Mouse (Mus musculus) midbrain, embryonic 16.5 days (tissue): ENCODE results near the gene H2-Q10. TPM values are rescaled to one million over a fixed set of nuclear protein-coding genes. Genes with fewer than 3 reads are reported as not detected.
A peak's percentile ranks its signal among the peaks of the same experiment; 100 is the strongest.
"Not testable (repeated sequence)": the region's sequence is repeated elsewhere in the genome, so short reads cannot be mapped to it uniquely, and the experiment has no call there.

Experiments
- ATAC-seq: fragments of 200-750 bp; cut with Nextera tagmentation; 2 replicates; pipeline ENCODE4 v1.8.0; 2017; ENCODE audit warnings: moderate TSS enrichment
- H3K27ac ChIP-seq: fragments of 300-500 bp; sonication (generic); 2 replicates; pipeline ENCODE4 v1.5.1; 2014; ENCODE audit warnings: mild to moderate bottlenecking, low read length, mixed read lengths
- H3K27me3 ChIP-seq: fragments of 300-500 bp; sonication (generic); 2 replicates; pipeline ENCODE4 v1.6.1; 2014; ENCODE audit warnings: low read depth, low read length, mixed read lengths; ENCODE audit not compliant: control insufficient read depth, insufficient read depth
- H3K36me3 ChIP-seq: fragments of 300-500 bp; sonication (generic); 2 replicates; pipeline ENCODE4 v1.6.1; 2014; ENCODE audit warnings: mild to moderate bottlenecking, low read length, moderate library complexity, mixed read lengths; ENCODE audit not compliant: control insufficient read depth, insufficient read depth
- H3K4me1 ChIP-seq: fragments of 300-500 bp; sonication (generic); 2 replicates; pipeline ENCODE4 v1.6.1; 2014; ENCODE audit warnings: mild to moderate bottlenecking, low read length, mixed read lengths; ENCODE audit not compliant: control insufficient read depth, insufficient read depth
- H3K4me2 ChIP-seq: fragments of 300-500 bp; sonication (generic); 2 replicates; pipeline ENCODE4 v1.6.1; 2014; ENCODE audit warnings: mild to moderate bottlenecking, low read length, mixed read lengths
- H3K4me3 ChIP-seq: fragments of 300-500 bp; sonication (generic); 2 replicates; pipeline ENCODE4 v1.5.1; 2014; ENCODE audit warnings: low read depth, mild to moderate bottlenecking, low read length, moderate library complexity, mixed read lengths
- H3K9ac ChIP-seq: fragments of 300-500 bp; sonication (generic); 2 replicates; pipeline ENCODE4 v1.6.1; 2014; ENCODE audit warnings: low read depth, low read length, mixed read lengths
- H3K9me3 ChIP-seq: fragments of 300-500 bp; sonication (generic); replicated peaks from 2 replicates; pipeline ENCODE4 v1.6.1; 2014; ENCODE audit warnings: mild to moderate bottlenecking, low read length, mixed read lengths; ENCODE audit not compliant: control insufficient read depth, poor library complexity, severe bottlenecking
- WGBS: fragments of 180-500 bp; shearing (Covaris S2); extraction: QIAGEN DNeasy Blood & Tissue Kit; methylation state at CpG from one replicate; pipeline ENCODE4 v1.1.7; 2014; 5-methylcytosine and 5-hydroxymethylcytosine counted together
- polyA plus RNA-seq: library from polyadenylated mRNA; unstranded; fragments of >200 nt; fragmentation: Nextera tagmentation; extraction: Ambion mirVana; gene quantifications from 2 replicates; pipeline ENCODE4 v1.2.1, GENCODE M21; 2015

H2-Q10 gene
- polyA plus RNA-seq, 1 experiment from 2014 or later, result 0.30 TPM

- H3K9me3 ChIP-seq, H3K4me2 ChIP-seq, H3K4me1 ChIP-seq, H3K36me3 ChIP-seq, H3K4me3 ChIP-seq, H3K27me3 ChIP-seq, H3K27ac ChIP-seq, ATAC-seq, H3K9ac ChIP-seq: not testable (repeated sequence)
- 87% methylated on average over 6 of the region's 6 CpGs for WGBS
These were observed 41.0 kb upstream of the H2-Q10 start for GRCm38 (mm10) chr17:35428883-35429282.

GRCm38 (mm10) chr17:35430671-35431070, 39.2 kb upstream of the H2-Q10 start:
- ATAC-seq, H3K36me3 ChIP-seq, H3K4me2 ChIP-seq, H3K27me3 ChIP-seq, H3K9me3 ChIP-seq, H3K9ac ChIP-seq, H3K27ac ChIP-seq, H3K4me1 ChIP-seq, H3K4me3 ChIP-seq: not testable (repeated sequence)
- 86% methylated on average over 6 of the region's 6 CpGs for WGBS

GRCm38 (mm10) chr17:35432167-35432566, 37.7 kb upstream of the H2-Q10 start:
- not testable (repeated sequence) for H3K4me3 ChIP-seq, H3K27me3 ChIP-seq, H3K4me2 ChIP-seq, ATAC-seq, H3K36me3 ChIP-seq, H3K9ac ChIP-seq, H3K27ac ChIP-seq, H3K9me3 ChIP-seq, H3K4me1 ChIP-seq
- 91% methylated on average over 3 of the region's 3 CpGs for WGBS

GRCm38 (mm10) chr17:35434836-35435235, 35.1 kb upstream of the H2-Q10 start:
- H3K27me3 ChIP-seq, H3K36me3 ChIP-seq, H3K9ac ChIP-seq, H3K4me1 ChIP-seq, H3K9me3 ChIP-seq, H3K4me2 ChIP-seq, ATAC-seq, H3K4me3 ChIP-seq, H3K27ac ChIP-seq: not testable (repeated sequence)
- WGBS, result 13% methylated on average over 8 of the region's 8 CpGs

- H3K27ac ChIP-seq, H3K9me3 ChIP-seq, H3K4me2 ChIP-seq, H3K4me3 ChIP-seq, ATAC-seq, H3K27me3 ChIP-seq, H3K36me3 ChIP-seq, H3K4me1 ChIP-seq, H3K9ac ChIP-seq: not testable (repeated sequence)
- WGBS, result 71% methylated on average over 3 of the region's 3 CpGs
These were observed 34.3 kb upstream of the H2-Q10 start for GRCm38 (mm10) chr17:35435577-35435976.

GRCm38 (mm10) chr17:35437386-35437936, 32.4 kb upstream of the H2-Q10 start:
- not testable (repeated sequence) for H3K9me3 ChIP-seq, H3K27ac ChIP-seq, H3K4me1 ChIP-seq, H3K4me3 ChIP-seq, H3K9ac ChIP-seq, H3K27me3 ChIP-seq, H3K36me3 ChIP-seq, H3K4me2 ChIP-seq, ATAC-seq
- 56% methylated on average over 1 of the region's 1 CpGs for WGBS

- not testable (repeated sequence) for H3K4me2 ChIP-seq, H3K9me3 ChIP-seq, ATAC-seq, H3K27ac ChIP-seq, H3K4me3 ChIP-seq, H3K27me3 ChIP-seq, H3K36me3 ChIP-seq, H3K9ac ChIP-seq, H3K4me1 ChIP-seq
- 83% methylated on average over 1 of the region's 3 CpGs for WGBS
These were observed 31.5 kb upstream of the H2-Q10 start for GRCm38 (mm10) chr17:35438395-35438794.

- H3K27ac ChIP-seq, H3K9me3 ChIP-seq, H3K27me3 ChIP-seq, H3K36me3 ChIP-seq, H3K4me1 ChIP-seq: not testable (repeated sequence)
- ATAC-seq, result peak; percentile 94
- H3K4me3 ChIP-seq, result peak within 1 kb of the TSS; percentile 50
- peak within 1 kb of the TSS; percentile 75 for H3K9ac ChIP-seq
- WGBS, result 3% methylated on average over 15 of the region's 18 CpGs
- peak within 1 kb of the TSS; percentile 85 for H3K4me2 ChIP-seq
These were observed 31.0 kb upstream of the H2-Q10 start, which contains the start of gene H2-Q7 for GRCm38 (mm10) chr17:35438885-35439284. H2-Q7 (plus strand) TSS chr17:35439155.

- H3K9ac ChIP-seq, result peak overlapping the region; percentile 75
- under 1% methylated on average over 39 of the region's 48 CpGs for WGBS
These were observed 30.6 kb upstream of the H2-Q10 start for GRCm38 (mm10) chr17:35439295-35439747.

More at GRCm38 (mm10) chr17:35439295-35439747, 30.6 kb upstream of the H2-Q10 start:
- H3K36me3 ChIP-seq, H3K4me1 ChIP-seq, H3K27ac ChIP-seq, H3K27me3 ChIP-seq, H3K9me3 ChIP-seq: not testable (repeated sequence)
- Histone ChIP-seq H3K4me2 (peak overlapping the region; percentile 85), H3K4me3 (peak overlapping the region; percentile 50)
- peak; percentile 74 for ATAC-seq
